Mouse (Mus musculus) liver, embryonic 16.5 days (tissue): ENCODE results near the gene Vps45. TPM values are rescaled to one million over a fixed set of nuclear protein-coding genes. Genes with fewer than 3 reads are reported as not detected.
"Not testable (repeated sequence)": the region's sequence is repeated elsewhere in the genome, so short reads cannot be mapped to it uniquely, and the experiment has no call there.

Experiments
- ATAC-seq: fragments of 200-750 bp; cut with Nextera tagmentation; 2 replicates; pipeline ENCODE4 v1.8.0; 2017; ENCODE audit warnings: low read depth, mild to moderate bottlenecking, moderate number of reproducible peaks, moderate library complexity
- H3K27ac ChIP-seq: fragments of 300-500 bp; sonication (generic); 2 replicates; pipeline ENCODE4 v1.5.1; 2014; ENCODE audit warnings: mild to moderate bottlenecking, low read length
- H3K27me3 ChIP-seq: fragments of 300-500 bp; sonication (generic); 2 replicates; pipeline ENCODE4 v1.6.1; 2014; ENCODE audit warnings: low read depth, low read length, mixed read lengths; ENCODE audit not compliant: control insufficient read depth, insufficient read depth
- H3K36me3 ChIP-seq: fragments of 300-500 bp; sonication (generic); 2 replicates; pipeline ENCODE4 v1.6.1; 2014; ENCODE audit warnings: mild to moderate bottlenecking; ENCODE audit not compliant: control insufficient read depth, insufficient read depth
- H3K4me1 ChIP-seq: fragments of 300-500 bp; sonication (generic); 2 replicates; pipeline ENCODE4 v1.6.1; 2014; ENCODE audit warnings: low read depth, low read length, mixed read lengths; ENCODE audit not compliant: control insufficient read depth
- H3K4me2 ChIP-seq: fragments of 300-500 bp; sonication (generic); 2 replicates; pipeline ENCODE4 v1.6.1; 2014; ENCODE audit warnings: low read depth, low read length, mixed read lengths
- H3K4me3 ChIP-seq: fragments of 300-500 bp; sonication (generic); 2 replicates; pipeline ENCODE4 v1.5.1; 2014; ENCODE audit warnings: low read depth, mild to moderate bottlenecking, low read length
- H3K9ac ChIP-seq: fragments of 300-500 bp; sonication (generic); 2 replicates; pipeline ENCODE4 v1.6.1; 2014; ENCODE audit warnings: low read depth, low read length
- H3K9me3 ChIP-seq: fragments of 300-500 bp; sonication (generic); replicated peaks from 2 replicates; pipeline ENCODE4 v1.6.1; 2016; ENCODE audit warnings: low read length; ENCODE audit not compliant: control insufficient read depth
- WGBS: fragments of 180-500 bp; shearing (Covaris S2); extraction: QIAGEN DNeasy Blood & Tissue Kit; methylation state at CpG from one replicate; pipeline ENCODE4 v1.1.7; 2014; ENCODE audit not compliant: insufficient replicate concordance; 5-methylcytosine and 5-hydroxymethylcytosine counted together
- polyA plus RNA-seq: library from polyadenylated mRNA; unstranded; fragments of >200 nt; fragmentation: Nextera tagmentation; extraction: Ambion mirVana; gene quantifications from 2 replicates; pipeline ENCODE4 v1.2.1, GENCODE M21; 2015

Vps45 gene
- polyA plus RNA-seq, 1 experiment from 2014 or later, result 11.7 TPM

DNA sequence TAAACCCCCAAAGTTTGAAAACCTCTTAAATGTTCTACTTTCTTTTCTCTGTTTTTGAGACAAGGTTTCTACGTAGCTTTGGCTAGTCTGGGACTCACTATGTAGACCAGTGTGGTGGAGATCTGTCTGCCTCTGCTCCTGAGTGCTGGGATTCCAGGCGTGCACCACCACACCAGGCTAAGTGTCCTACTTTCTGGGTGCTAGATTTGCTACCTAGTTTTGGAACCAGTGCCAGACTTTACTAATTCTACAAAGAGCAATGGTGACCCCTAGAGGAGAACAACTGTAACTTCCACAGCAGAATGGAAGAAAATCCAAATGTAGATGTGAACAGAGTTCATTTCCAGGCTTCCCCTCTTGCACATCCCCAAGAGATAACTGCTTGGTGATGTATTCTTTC lies 6.4 kb downstream of the Vps45 start:
- peaks cover 5% of the 10 kb centered on the region; the same call in 1 of the 2 replicates for H3K4me1 ChIP-seq
- H3K4me3 ChIP-seq, result no peak overlapping the region
- 43% methylated on average over 2 of the region's 2 CpGs for WGBS
- no peaks in the 10 kb centered on the region for H3K9me3 ChIP-seq
- H3K27me3 ChIP-seq, result no peaks in the 10 kb centered on the region
- ATAC-seq, result no peak
- no peak overlapping the region for H3K4me2 ChIP-seq
- H3K27ac ChIP-seq, result no peak overlapping the region
- no peak overlapping the region for H3K9ac ChIP-seq
- no peaks in the 10 kb centered on the region for H3K36me3 ChIP-seq

DNA sequence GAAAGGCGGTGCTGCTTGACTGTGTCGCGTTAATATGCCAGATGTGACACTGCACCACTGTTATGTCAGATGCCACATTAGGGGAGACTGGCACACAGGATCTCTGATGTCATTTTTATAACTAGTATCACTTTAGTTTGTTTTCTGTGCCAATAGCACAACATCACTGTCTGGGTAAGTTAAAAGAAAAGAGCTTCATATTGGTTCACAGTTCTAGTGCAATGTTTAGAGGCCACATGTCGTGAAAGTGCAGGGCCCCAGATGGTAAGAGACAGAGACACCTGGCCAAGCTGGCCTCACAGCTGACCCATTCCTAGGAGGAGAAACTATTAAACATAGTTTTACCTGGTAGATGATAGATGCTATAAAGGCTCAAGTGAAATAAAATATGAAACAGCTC lies 7.1 kb downstream of the Vps45 start:
- ATAC-seq, result no peak
- Histone ChIP-seq H3K36me3 (no peaks in the 10 kb centered on the region), H3K9me3 (no peaks in the 10 kb centered on the region), H3K9ac (no peak overlapping the region), H3K4me1 (no peaks in the 10 kb centered on the region), H3K27me3 (no peaks in the 10 kb centered on the region), H3K27ac (no peak overlapping the region), H3K4me3 (no peak overlapping the region), H3K4me2 (no peak overlapping the region)
- WGBS, result 77% methylated on average over 4 of the region's 4 CpGs

DNA sequence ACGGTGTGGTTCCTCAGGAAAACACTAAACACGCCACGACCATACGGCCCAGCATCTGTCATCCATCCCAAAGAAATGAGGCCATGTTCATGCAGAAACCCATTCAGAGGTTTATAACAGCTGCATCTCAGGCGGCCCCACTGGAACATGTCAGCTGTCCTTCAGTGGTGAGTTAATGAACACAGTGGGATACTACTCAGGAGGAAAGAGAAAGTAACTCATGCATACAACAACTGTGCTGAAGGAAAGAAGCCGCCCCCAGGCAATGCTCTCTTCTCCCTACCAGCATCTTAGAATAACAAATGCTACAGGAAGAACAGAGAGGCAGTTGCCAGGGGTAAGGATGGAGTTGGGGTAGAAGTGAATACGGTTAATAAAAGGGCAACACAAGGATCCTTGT lies 7.5 kb downstream of the Vps45 start:
- H3K36me3 ChIP-seq, result no peaks in the 10 kb centered on the region
- 76% methylated on average over 7 of the region's 7 CpGs for WGBS
- H3K4me2 ChIP-seq, result no peak overlapping the region
- no peak overlapping the region for H3K9ac ChIP-seq
- no peaks in the 10 kb centered on the region for H3K9me3 ChIP-seq
- H3K27me3 ChIP-seq, result no peaks in the 10 kb centered on the region
- no peak for ATAC-seq
- no peak overlapping the region for H3K27ac ChIP-seq
- no peaks in the 10 kb centered on the region for H3K4me1 ChIP-seq
- H3K4me3 ChIP-seq, result no peak overlapping the region

DNA sequence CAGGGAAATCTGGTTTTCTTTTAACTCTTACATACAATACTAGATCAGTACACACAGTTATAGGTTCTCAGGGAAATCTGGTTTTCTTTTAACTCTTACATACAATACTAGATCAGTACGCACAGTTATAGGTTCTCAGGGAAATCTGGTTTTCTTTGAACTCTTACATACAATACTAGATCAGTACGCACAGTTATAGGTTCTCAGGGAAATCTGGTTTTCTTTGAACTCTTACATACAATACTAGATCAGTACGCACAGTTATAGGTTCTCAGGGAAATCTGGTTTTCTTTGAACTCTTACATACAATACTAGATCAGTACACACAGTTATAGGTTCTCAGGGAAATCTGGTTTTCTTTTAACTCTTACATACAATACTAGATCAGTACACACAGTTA lies 13.7 kb downstream of the Vps45 start:
- H3K4me2 ChIP-seq, H3K4me3 ChIP-seq, H3K36me3 ChIP-seq, H3K4me1 ChIP-seq, H3K27me3 ChIP-seq, ATAC-seq, H3K9me3 ChIP-seq, H3K27ac ChIP-seq, H3K9ac ChIP-seq: not testable (repeated sequence)
- 83% methylated on average over 3 of the region's 3 CpGs for WGBS

DNA sequence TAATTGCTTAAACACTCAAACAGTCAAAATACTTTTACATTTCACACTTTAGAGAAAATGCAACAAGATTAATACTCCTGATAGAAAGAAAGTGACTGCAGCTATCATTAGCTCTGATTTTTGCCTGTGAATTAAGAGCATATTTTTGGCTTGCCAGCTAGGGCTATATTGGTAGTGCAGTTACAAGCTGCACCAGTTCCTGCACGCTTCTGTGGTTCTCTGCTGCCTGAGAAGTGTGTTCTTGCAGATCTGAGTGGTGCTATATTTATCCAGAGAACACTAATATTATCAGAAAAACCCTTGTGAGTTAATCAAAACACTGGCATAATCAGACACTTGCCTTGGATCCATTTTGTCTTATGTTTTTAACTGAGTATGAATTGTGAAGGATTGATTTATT lies 15.2 kb downstream of the Vps45 start:
- H3K9me3 ChIP-seq, result no peaks in the 10 kb centered on the region
- ATAC-seq, result no peak
- no peak overlapping the region for H3K27ac ChIP-seq
- no peaks in the 10 kb centered on the region for H3K27me3 ChIP-seq
- H3K9ac ChIP-seq, result no peak overlapping the region
- no peaks in the 10 kb centered on the region for H3K4me1 ChIP-seq
- H3K36me3 ChIP-seq, result no peaks in the 10 kb centered on the region
- 45% methylated on average over 1 of the region's 1 CpGs for WGBS
- no peak overlapping the region for H3K4me3 ChIP-seq
- H3K4me2 ChIP-seq, result no peak overlapping the region

DNA sequence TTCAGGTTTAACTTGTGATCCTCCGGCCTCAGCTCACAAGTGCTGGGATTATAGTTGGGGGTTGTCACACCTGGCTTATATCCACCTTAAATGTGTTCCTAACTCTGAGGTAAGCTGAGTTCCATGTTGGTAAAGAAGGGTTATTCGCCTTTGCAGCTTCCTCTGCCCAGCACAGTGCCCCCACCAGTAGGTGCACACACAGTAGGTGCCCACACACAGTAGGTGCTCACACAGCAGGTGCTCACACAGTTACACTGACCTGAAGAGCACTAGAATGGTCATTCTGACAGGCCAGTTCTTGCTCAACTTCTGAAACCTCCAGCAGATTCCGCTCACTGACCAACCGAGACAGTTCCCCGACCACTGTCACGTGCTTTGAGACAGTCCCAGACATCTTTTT lies 17.2 kb downstream of the Vps45 start:
- ATAC-seq, result no peak
- H3K4me1 ChIP-seq, result no peaks in the 10 kb centered on the region
- H3K27ac ChIP-seq, result no peak overlapping the region
- no peak overlapping the region for H3K9ac ChIP-seq
- no peak overlapping the region for H3K4me3 ChIP-seq
- H3K4me2 ChIP-seq, result no peak overlapping the region
- no peaks in the 10 kb centered on the region for H3K36me3 ChIP-seq
- H3K27me3 ChIP-seq, result no peaks in the 10 kb centered on the region
- WGBS, result 83% methylated on average over 6 of the region's 6 CpGs
- no peaks in the 10 kb centered on the region for H3K9me3 ChIP-seq

DNA sequence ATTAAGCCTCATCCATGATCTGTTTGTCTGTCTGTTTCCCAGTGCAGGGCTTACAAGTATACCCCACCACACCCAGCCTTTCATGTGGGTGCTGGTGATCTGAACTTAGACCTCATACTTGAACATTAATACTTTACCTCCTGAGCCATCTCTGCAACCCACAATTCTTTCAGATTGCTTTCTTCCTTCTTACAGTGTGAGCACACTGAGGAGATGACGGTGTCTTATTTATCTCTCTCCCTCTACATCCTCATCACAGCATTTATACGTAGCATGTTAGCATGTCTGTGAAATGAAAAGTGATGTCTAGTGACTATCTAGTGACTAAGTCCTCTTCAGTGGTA lies 17.6 kb downstream of the Vps45 start:
- Histone ChIP-seq H3K36me3 (no peaks in the 10 kb centered on the region), H3K4me3 (no peak overlapping the region), H3K9me3 (no peaks in the 10 kb centered on the region), H3K9ac (no peak overlapping the region), H3K27me3 (no peaks in the 10 kb centered on the region), H3K4me1 (no peaks in the 10 kb centered on the region), H3K4me2 (no peak overlapping the region), H3K27ac (no peak overlapping the region)
- 86% methylated on average over 2 of the region's 2 CpGs for WGBS
- no peak for ATAC-seq

DNA sequence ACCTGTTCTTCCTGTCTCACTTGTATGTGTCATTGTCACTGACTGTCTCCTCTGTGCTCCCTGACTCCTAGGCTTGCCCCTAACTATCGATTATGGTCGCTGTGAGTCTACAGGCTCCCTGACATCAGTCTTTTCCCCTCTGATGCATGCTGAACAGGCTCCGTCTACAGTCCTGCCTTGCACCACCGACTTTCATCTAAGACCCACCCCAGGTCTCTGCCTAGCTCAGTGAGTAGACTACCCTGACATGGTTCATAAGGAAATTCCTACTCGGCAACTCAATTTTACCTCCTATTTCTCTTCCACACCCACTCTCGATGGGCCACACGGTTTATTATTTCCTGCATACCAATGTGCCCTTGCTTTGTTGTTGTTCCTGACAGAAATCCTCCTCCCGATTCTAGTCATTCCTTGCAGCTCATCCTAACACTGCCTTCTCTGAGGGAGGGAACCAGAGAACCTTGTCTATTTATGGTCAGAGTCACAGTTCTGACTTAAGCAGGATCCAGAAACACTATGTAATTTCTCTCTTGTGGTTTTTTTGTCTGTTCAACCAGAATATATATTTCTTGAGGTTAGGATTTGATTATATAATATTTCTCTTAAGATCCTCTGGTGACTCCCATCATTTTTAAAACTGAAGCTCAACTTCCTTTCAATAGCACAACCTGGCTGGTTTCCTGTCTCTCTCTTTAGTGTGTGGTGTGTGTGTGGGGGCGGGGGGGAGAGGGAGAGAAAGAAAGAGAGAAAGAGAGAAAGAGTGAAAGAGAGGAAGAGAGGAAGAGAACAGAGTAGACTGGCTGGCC lies 18.2 kb downstream of the Vps45 start:
- Histone ChIP-seq H3K9me3 (no peaks in the 10 kb centered on the region), H3K27ac (no peak overlapping the region), H3K27me3 (no peaks in the 10 kb centered on the region), H3K4me1 (no peaks in the 10 kb centered on the region), H3K36me3 (no peaks in the 10 kb centered on the region), H3K4me2 (no peak overlapping the region), H3K4me3 (no peak overlapping the region), H3K9ac (no peak overlapping the region)
- 65% methylated on average over 9 of the region's 9 CpGs for WGBS
- no peak for ATAC-seq

DNA sequence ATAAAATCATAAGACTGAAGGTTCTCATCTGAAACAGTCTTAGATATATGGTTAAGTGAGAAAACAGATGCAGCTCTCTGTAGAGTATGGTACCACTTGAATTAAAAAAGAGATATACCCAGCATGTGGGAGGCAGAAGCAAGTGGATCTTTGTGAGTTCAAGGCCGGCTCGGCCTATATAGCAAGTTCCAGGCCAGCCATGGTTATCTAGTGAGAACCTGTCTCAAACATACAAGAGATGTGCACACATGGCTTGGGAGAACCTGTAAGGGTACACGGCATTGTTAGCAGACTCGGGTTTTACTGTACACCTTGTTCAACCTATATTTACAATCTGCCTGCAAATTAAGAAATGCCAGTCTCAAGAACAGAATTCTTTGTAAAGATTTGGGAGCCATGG lies 19.4 kb downstream of the Vps45 start:
- no peak for ATAC-seq
- no peak overlapping the region for H3K4me3 ChIP-seq

More for the DNA sequence above, 19.4 kb downstream of the Vps45 start:
- no peak overlapping the region for H3K9ac ChIP-seq
- H3K27me3 ChIP-seq, result no peaks in the 10 kb centered on the region
- no peaks in the 10 kb centered on the region for H3K9me3 ChIP-seq
- H3K36me3 ChIP-seq, result no peaks in the 10 kb centered on the region
- H3K4me2 ChIP-seq, result no peak overlapping the region
- no peaks in the 10 kb centered on the region for H3K4me1 ChIP-seq
- H3K27ac ChIP-seq, result no peak overlapping the region
- 78% methylated on average over 4 of the region's 4 CpGs for WGBS
